Mouse (Mus musculus): Measurements from ENCODE around the gene Mogat1. TPM values are rescaled to one million over a fixed set of nuclear protein-coding genes. Genes with fewer than 3 reads are reported as not detected.
"Not testable (repeated sequence)": the region's sequence is repeated elsewhere in the genome, so short reads cannot be mapped to it uniquely, and the experiment has no call there.

The Mogat1 gene
- polyA plus RNA-seq, 1 experiment from 2014 or later, result 0.16 TPM

GRCm38 (mm10) chr1:78530500-78531215 lies 19.9 kb downstream of the Mogat1 start:
- H3K9ac ChIP-seq (ENCODE audit: low read length), result no peak overlapping the region
- no peak for ATAC-seq (replicated peaks; ENCODE audit: low FRiP score, low TSS enrichment, low read depth)
- no peak overlapping the region for H3K27ac ChIP-seq (ENCODE audit: low read depth)
- DNase-seq (ENCODE audit: low spot score), result no peak
- H3K4me2 ChIP-seq (ENCODE audit: low read length), result no peak overlapping the region
- no peaks in the 10 kb centered on the region for H3K4me1 ChIP-seq (replicated peaks; ENCODE audit: control insufficient read depth, insufficient read depth, low read length)
- H3K4me3 ChIP-seq (ENCODE audit: low read depth, low read length), result no peak overlapping the region
- no peaks in the 10 kb centered on the region for H3K36me3 ChIP-seq (ENCODE audit: control insufficient read depth, insufficient read depth, low read length)
- WGBS, result 75% methylated on average over 7 of the region's 7 CpGs
- H3K9me3 ChIP-seq (ENCODE audit: control insufficient read depth, low read length), result no peaks in the 10 kb centered on the region
- H3K27me3 ChIP-seq (replicated peaks; ENCODE audit: control insufficient read depth, insufficient read depth, low read length), result no peaks in the 10 kb centered on the region

GRCm38 (mm10) chr1:78532184-78532800 lies 21.5 kb downstream of the Mogat1 start:
- H3K4me2 ChIP-seq (ENCODE audit: low read length), result no peak overlapping the region
- no peaks in the 10 kb centered on the region for H3K27me3 ChIP-seq (replicated peaks; ENCODE audit: control insufficient read depth, insufficient read depth, low read length)
- ATAC-seq (replicated peaks; ENCODE audit: low FRiP score, low TSS enrichment, low read depth), result no peak
- no peak overlapping the region for H3K4me3 ChIP-seq (ENCODE audit: low read depth, low read length)
- no peak overlapping the region for H3K9ac ChIP-seq (ENCODE audit: low read length)
- no peaks in the 10 kb centered on the region for H3K4me1 ChIP-seq (replicated peaks; ENCODE audit: control insufficient read depth, insufficient read depth, low read length)
- DNase-seq (ENCODE audit: low spot score), result no peak
- no peaks in the 10 kb centered on the region for H3K9me3 ChIP-seq (ENCODE audit: control insufficient read depth, low read length)
- no peaks in the 10 kb centered on the region for H3K36me3 ChIP-seq (ENCODE audit: control insufficient read depth, insufficient read depth, low read length)
- H3K27ac ChIP-seq (ENCODE audit: low read depth), result no peak overlapping the region
- 75% methylated on average over 15 of the region's 15 CpGs for WGBS

GRCm38 (mm10) chr1:78534428-78535150 lies 23.8 kb downstream of the Mogat1 start:
- Histone ChIP-seq H3K4me3 (ENCODE audit: low read depth, low read length) (no peak overlapping the region), H3K9ac (ENCODE audit: low read length) (no peak overlapping the region), H3K27ac (ENCODE audit: low read depth) (no peak overlapping the region), H3K9me3 (ENCODE audit: control insufficient read depth, low read length) (no peaks in the 10 kb centered on the region), H3K4me2 (ENCODE audit: low read length) (no peak overlapping the region), H3K27me3 (replicated peaks; ENCODE audit: control insufficient read depth, insufficient read depth, low read length) (no peaks in the 10 kb centered on the region), H3K36me3 (ENCODE audit: control insufficient read depth, insufficient read depth, low read length) (no peaks in the 10 kb centered on the region), H3K4me1 (replicated peaks; ENCODE audit: control insufficient read depth, insufficient read depth, low read length) (no peaks in the 10 kb centered on the region)
- no peak for ATAC-seq (replicated peaks; ENCODE audit: low FRiP score, low TSS enrichment, low read depth)
- no peak for DNase-seq (ENCODE audit: low spot score)
- 85% methylated on average over 9 of the region's 9 CpGs for WGBS

GRCm38 (mm10) chr1:78536310-78537164 lies 25.7 kb downstream of the Mogat1 start:
- Histone ChIP-seq H3K36me3 (ENCODE audit: control insufficient read depth, insufficient read depth, low read length) (no peaks in the 10 kb centered on the region), H3K27me3 (replicated peaks; ENCODE audit: control insufficient read depth, insufficient read depth, low read length) (no peaks in the 10 kb centered on the region), H3K4me2 (ENCODE audit: low read length) (peak overlapping the region; percentile 49), H3K9me3 (ENCODE audit: control insufficient read depth, low read length) (no peaks in the 10 kb centered on the region), H3K4me1 (replicated peaks; ENCODE audit: control insufficient read depth, insufficient read depth, low read length) (no peaks in the 10 kb centered on the region), H3K9ac (ENCODE audit: low read length) (no peak overlapping the region), H3K27ac (ENCODE audit: low read depth) (no peak overlapping the region), H3K4me3 (ENCODE audit: low read depth, low read length) (no peak overlapping the region)
- WGBS, result 29% methylated on average over 19 of the region's 19 CpGs
- DNase-seq (ENCODE audit: low spot score) (peak; percentile 80), ATAC-seq (replicated peaks; ENCODE audit: low FRiP score, low TSS enrichment, low read depth) (no peak; the same call in 1 of the 2 replicates)

GRCm38 (mm10) chr1:78537494-78538010 lies 26.8 kb downstream of the Mogat1 start:
- DNase-seq (ENCODE audit: low spot score) (peak; percentile 52), ATAC-seq (replicated peaks; ENCODE audit: low FRiP score, low TSS enrichment, low read depth) (0 out of 2 replicates have a peak, but pooled peaks have one; percentile 45)
- Histone ChIP-seq H3K27ac (ENCODE audit: low read depth) (no peak overlapping the region), H3K36me3 (ENCODE audit: control insufficient read depth, insufficient read depth, low read length) (no peaks in the 10 kb centered on the region), H3K4me1 (replicated peaks; ENCODE audit: control insufficient read depth, insufficient read depth, low read length) (no peaks in the 10 kb centered on the region), H3K4me2 (ENCODE audit: low read length) (peak overlapping the region; percentile 49), H3K9me3 (ENCODE audit: control insufficient read depth, low read length) (no peaks in the 10 kb centered on the region), H3K4me3 (ENCODE audit: low read depth, low read length) (peak overlapping the region; percentile 29), H3K27me3 (replicated peaks; ENCODE audit: control insufficient read depth, insufficient read depth, low read length) (no peaks in the 10 kb centered on the region), H3K9ac (ENCODE audit: low read length) (no peak overlapping the region)
- WGBS, result 40% methylated on average over 16 of the region's 16 CpGs

GRCm38 (mm10) chr1:78538396-78538795 lies 27.6 kb downstream of the Mogat1 start:
- WGBS, result 60% methylated on average over 5 of the region's 5 CpGs

GRCm38 (mm10) chr1:78539166-78539565 lies 28.4 kb downstream of the Mogat1 start:
- no peaks in the 10 kb centered on the region for H3K27me3 ChIP-seq (replicated peaks; ENCODE audit: control insufficient read depth, insufficient read depth, low read length)

More at GRCm38 (mm10) chr1:78538396-78538795, 27.6 kb downstream of the Mogat1 start:
- Histone ChIP-seq H3K4me2 (ENCODE audit: low read length) (no peak overlapping the region), H3K9ac (ENCODE audit: low read length) (no peak overlapping the region), H3K4me3 (ENCODE audit: low read depth, low read length) (no peak overlapping the region), H3K4me1 (replicated peaks; ENCODE audit: control insufficient read depth, insufficient read depth, low read length) (no peaks in the 10 kb centered on the region), H3K9me3 (ENCODE audit: control insufficient read depth, low read length) (no peaks in the 10 kb centered on the region), H3K36me3 (ENCODE audit: control insufficient read depth, insufficient read depth, low read length) (no peaks in the 10 kb centered on the region), H3K27ac (ENCODE audit: low read depth) (no peak overlapping the region), H3K27me3 (replicated peaks; ENCODE audit: control insufficient read depth, insufficient read depth, low read length) (no peaks in the 10 kb centered on the region)
- no peak for DNase-seq (ENCODE audit: low spot score)
- no peak for ATAC-seq (replicated peaks; ENCODE audit: low FRiP score, low TSS enrichment, low read depth)

GRCm38 (mm10) chr1:78543631-78544030 lies 32.8 kb downstream of the Mogat1 start:
- H3K27me3 ChIP-seq (replicated peaks; ENCODE audit: control insufficient read depth, insufficient read depth, low read length); H3K4me1 ChIP-seq (replicated peaks; ENCODE audit: control insufficient read depth, insufficient read depth, low read length); H3K9ac ChIP-seq (ENCODE audit: low read length); H3K27ac ChIP-seq (ENCODE audit: low read depth); DNase-seq (ENCODE audit: low spot score); H3K36me3 ChIP-seq (ENCODE audit: control insufficient read depth, insufficient read depth, low read length); H3K4me2 ChIP-seq (ENCODE audit: low read length); ATAC-seq (replicated peaks; ENCODE audit: low FRiP score, low TSS enrichment, low read depth); H3K9me3 ChIP-seq (ENCODE audit: control insufficient read depth, low read length); H3K4me3 ChIP-seq (ENCODE audit: low read depth, low read length): not testable (repeated sequence)
- WGBS, result 85% methylated on average over 1 of the region's 1 CpGs

More at GRCm38 (mm10) chr1:78539166-78539565, 28.4 kb downstream of the Mogat1 start:
- Histone ChIP-seq H3K9ac (ENCODE audit: low read length) (no peak overlapping the region), H3K36me3 (ENCODE audit: control insufficient read depth, insufficient read depth, low read length) (no peaks in the 10 kb centered on the region), H3K4me3 (ENCODE audit: low read depth, low read length) (no peak overlapping the region), H3K4me1 (replicated peaks; ENCODE audit: control insufficient read depth, insufficient read depth, low read length) (no peaks in the 10 kb centered on the region), H3K27ac (ENCODE audit: low read depth) (no peak overlapping the region), H3K4me2 (ENCODE audit: low read length) (no peak overlapping the region), H3K9me3 (ENCODE audit: control insufficient read depth, low read length) (no peaks in the 10 kb centered on the region)
- WGBS, result 70% methylated on average over 6 of the region's 6 CpGs
- DNase-seq (ENCODE audit: low spot score) (no peak), ATAC-seq (replicated peaks; ENCODE audit: low FRiP score, low TSS enrichment, low read depth) (no peak)

All from intestine, embryonic 14.5 days (tissue).